Mouse (Mus musculus) hindbrain, embryonic 16.5 days (tissue): ENCODE measurements around the gene Ndc1. TPM values are rescaled to one million over a fixed set of nuclear protein-coding genes. Genes with fewer than 3 reads are reported as not detected.

Source experiments
- ATAC-seq: fragments of 200-750 bp; cut with Nextera tagmentation; 2 replicates; pipeline ENCODE4 v1.8.0; 2017; ENCODE audit warnings: moderate TSS enrichment, moderate library complexity
- H3K27ac ChIP-seq: fragments of 300-500 bp; sonication (generic); 2 replicates; pipeline ENCODE4 v1.5.1; 2014; ENCODE audit warnings: low read depth, mild to moderate bottlenecking, control low read depth, low read length, moderate library complexity
- H3K27me3 ChIP-seq: fragments of 300-500 bp; sonication (generic); replicated peaks from 2 replicates; pipeline ENCODE4 v1.6.1; 2014; ENCODE audit warnings: low read length; ENCODE audit not compliant: control insufficient read depth, insufficient read depth
- H3K36me3 ChIP-seq: fragments of 300-500 bp; sonication (generic); 2 replicates; pipeline ENCODE4 v1.6.1; 2014; ENCODE audit warnings: mild to moderate bottlenecking, low read length, moderate library complexity, mixed read lengths; ENCODE audit not compliant: control insufficient read depth, insufficient read depth
- H3K4me1 ChIP-seq: fragments of 300-500 bp; sonication (generic); 2 replicates; pipeline ENCODE4 v1.6.1; 2014; ENCODE audit warnings: low read depth, low read length; ENCODE audit not compliant: control insufficient read depth, insufficient read depth
- H3K4me2 ChIP-seq: fragments of 300-500 bp; sonication (generic); 2 replicates; pipeline ENCODE4 v1.6.1; 2014; ENCODE audit warnings: mild to moderate bottlenecking, low read length, control low read depth, moderate library complexity
- H3K4me3 ChIP-seq: fragments of 300-500 bp; sonication (generic); 2 replicates; pipeline ENCODE4 v1.5.1; 2014; ENCODE audit warnings: mild to moderate bottlenecking, low read length, control low read depth, moderate library complexity
- H3K9ac ChIP-seq: fragments of 300-500 bp; sonication (generic); 2 replicates; pipeline ENCODE4 v1.6.1; 2014; ENCODE audit warnings: low read depth, mild to moderate bottlenecking, control low read depth, low read length, moderate library complexity
- H3K9me3 ChIP-seq: fragments of 300-500 bp; sonication (generic); 2 replicates; pipeline ENCODE4 v1.6.1; 2014; ENCODE audit warnings: mild to moderate bottlenecking, low read length, moderate library complexity; ENCODE audit not compliant: control insufficient read depth
- WGBS: fragments of 180-500 bp; shearing (Covaris S2); extraction: QIAGEN DNeasy Blood & Tissue Kit; methylation state at CpG from one replicate; pipeline ENCODE4 v1.1.7; 2014; 5-methylcytosine and 5-hydroxymethylcytosine counted together
- polyA plus RNA-seq: library from polyadenylated mRNA; unstranded; fragments of >200 nt; fragmentation: Nextera tagmentation; extraction: Ambion mirVana; gene quantifications from 2 replicates; pipeline ENCODE4 v1.2.1, GENCODE M21; 2015

Ndc1 gene
- polyA plus RNA-seq, 1 experiment from 2014 or later: 18.2 TPM

- H3K4me3 ChIP-seq: no peak overlapping the region
- no peak overlapping the region for H3K4me2 ChIP-seq
- no peaks in the 10 kb centered on the region for H3K9me3 ChIP-seq
- no peaks in the 10 kb centered on the region for H3K27me3 ChIP-seq
- H3K36me3 ChIP-seq: no peaks in the 10 kb centered on the region
- no peak for ATAC-seq
- no peaks in the 10 kb centered on the region; the same call in 1 of the 2 replicates for H3K4me1 ChIP-seq
- WGBS: 92% methylated on average over 12 of the region's 12 CpGs
- H3K9ac ChIP-seq: no peak overlapping the region
- H3K27ac ChIP-seq: no peak overlapping the region
Observed at GRCm38 (mm10) chr4:107425616-107426015, 58.0 kb downstream of the Ndc1 start.

- H3K9ac ChIP-seq: no peak overlapping the region
- no peak overlapping the region for H3K27ac ChIP-seq
- H3K9me3 ChIP-seq: no peaks in the 10 kb centered on the region
- WGBS: 83% methylated on average over 9 of the region's 9 CpGs
- no peak overlapping the region for H3K4me2 ChIP-seq
- ATAC-seq: no peak
- no peaks in the 10 kb centered on the region for H3K27me3 ChIP-seq
- no peaks in the 10 kb centered on the region for H3K36me3 ChIP-seq
- H3K4me1 ChIP-seq: no peaks in the 10 kb centered on the region
- H3K4me3 ChIP-seq: no peak overlapping the region
Observed at GRCm38 (mm10) chr4:107426631-107427030, 59.0 kb downstream of the Ndc1 start.

DNA sequence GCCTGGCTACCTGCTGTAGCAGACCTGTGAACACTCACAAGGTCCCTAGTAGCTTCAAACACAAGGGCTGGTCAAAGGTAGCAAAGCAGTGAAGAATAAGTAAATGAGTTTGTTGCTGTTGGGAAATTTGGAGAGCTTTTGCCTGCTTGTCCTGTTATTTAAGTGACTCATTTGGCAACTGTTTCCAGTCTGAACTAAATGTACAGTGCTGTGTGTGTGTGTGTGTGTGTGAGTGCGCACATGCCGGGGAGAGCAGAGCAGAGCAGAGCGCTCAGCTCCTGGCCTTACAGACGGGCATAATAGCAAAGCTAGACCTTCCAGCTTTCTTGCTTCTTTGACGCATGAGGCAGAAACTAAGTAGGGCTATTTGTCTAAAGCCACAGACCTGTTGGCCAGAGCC, 65.1 kb downstream of the Ndc1 start:
- Histone ChIP-seq H3K36me3 (no peaks in the 10 kb centered on the region), H3K9ac (no peak overlapping the region), H3K27me3 (peaks cover 16% of the 10 kb centered on the region), H3K4me3 (no peak overlapping the region), H3K27ac (no peak overlapping the region), H3K9me3 (no peaks in the 10 kb centered on the region), H3K4me2 (no peak overlapping the region), H3K4me1 (peaks cover 13% of the 10 kb centered on the region)
- ATAC-seq: no peak
- WGBS: 88% methylated on average over 5 of the region's 5 CpGs

- Histone ChIP-seq H3K4me2 (peak overlapping the region; percentile 91), H3K27ac (no peak overlapping the region), H3K36me3 (no peaks in the 10 kb centered on the region), H3K4me1 (peaks cover 13% of the 10 kb centered on the region), H3K9ac (peak overlapping the region; percentile 70), H3K9me3 (no peaks in the 10 kb centered on the region), H3K4me3 (peak overlapping the region; percentile 53), H3K27me3 (peaks cover 16% of the 10 kb centered on the region)
- no peak for ATAC-seq
- 5% methylated on average over 15 of the region's 15 CpGs for WGBS
Observed at GRCm38 (mm10) chr4:107433998-107434355, 66.4 kb downstream of the Ndc1 start.

DNA sequence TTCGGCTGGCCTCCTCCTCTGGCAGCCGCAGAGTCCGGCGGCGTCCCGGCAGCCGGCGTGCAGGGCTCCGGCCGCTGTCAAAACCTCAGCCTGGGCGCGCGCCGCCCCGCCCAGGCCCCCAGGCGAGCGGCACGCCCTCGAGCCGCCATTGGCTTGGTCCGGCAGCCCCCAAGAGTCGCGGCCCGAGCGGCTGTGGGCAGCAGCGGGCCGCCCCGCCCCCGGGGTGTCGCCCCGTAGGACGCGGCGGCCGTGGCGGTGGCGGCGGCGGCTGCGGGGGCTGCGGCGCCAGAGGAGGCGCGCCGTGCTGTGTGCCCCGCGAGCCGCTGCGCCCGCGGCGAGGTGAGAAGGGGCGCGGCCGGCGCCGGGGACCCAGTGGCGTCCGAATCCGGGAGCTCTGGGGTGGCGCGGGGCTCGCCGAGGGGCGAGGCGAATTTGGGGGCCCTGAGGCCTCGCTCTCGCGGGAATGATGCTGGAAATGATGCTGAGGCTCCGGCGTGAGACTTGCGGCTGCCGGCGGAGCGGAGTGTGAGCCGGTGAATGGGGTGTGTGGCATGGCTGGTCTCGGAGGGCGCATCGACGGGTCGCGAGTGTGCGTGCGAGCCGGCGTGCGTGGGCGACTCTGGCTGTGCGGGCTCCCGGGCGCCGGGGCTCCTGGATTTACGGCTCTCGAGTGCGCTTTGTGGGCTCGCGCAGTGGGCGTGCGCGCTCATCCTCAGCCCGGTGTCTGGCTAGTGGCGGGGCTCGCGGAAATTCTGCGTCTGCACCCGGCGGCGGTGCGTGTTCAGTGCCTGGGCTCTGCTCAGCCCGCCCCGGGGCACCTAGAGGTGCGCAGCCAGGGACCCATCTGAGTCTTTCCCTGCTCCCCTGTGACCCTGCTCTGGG, 67.0 kb downstream of the Ndc1 start, which contains the start of gene Glis1:
Gene Glis1, plus strand, starts transcription at position 236 of the 882 bp plus-strand sequence.
- WGBS: under 1% methylated on average over 89 of the region's 112 CpGs
- H3K36me3 ChIP-seq: no peaks in the 10 kb centered on the region
- peak within 1 kb of the TSS; percentile 91 for H3K4me2 ChIP-seq
- H3K4me1 ChIP-seq: peaks cover 13% of the 10 kb centered on the region
- ATAC-seq: peak; percentile 88
- peak within 1 kb of the TSS; percentile 53 for H3K4me3 ChIP-seq
- H3K9ac ChIP-seq: peak within 1 kb of the TSS; percentile 70
- peaks cover 16% of the 10 kb centered on the region for H3K27me3 ChIP-seq
- H3K9me3 ChIP-seq: no peaks in the 10 kb centered on the region
- no peak within 1 kb of the TSS for H3K27ac ChIP-seq

- peak overlapping the region; percentile 53 for H3K4me3 ChIP-seq
- peak overlapping the region; percentile 91 for H3K4me2 ChIP-seq
- no peaks in the 10 kb centered on the region for H3K36me3 ChIP-seq
- peaks cover 16% of the 10 kb centered on the region for H3K27me3 ChIP-seq
- WGBS: 4% methylated on average over 42 of the region's 47 CpGs
- H3K4me1 ChIP-seq: peaks cover 13% of the 10 kb centered on the region
- peak overlapping the region; percentile 70 for H3K9ac ChIP-seq
- no peak overlapping the region for H3K27ac ChIP-seq
- ATAC-seq: peak; percentile 18; the same call in 1 of the 2 replicates
- H3K9me3 ChIP-seq: no peaks in the 10 kb centered on the region
Observed at GRCm38 (mm10) chr4:107435238-107435946, 67.8 kb downstream of the Ndc1 start.

- 92% methylated on average over 7 of the region's 7 CpGs for WGBS
- no peak overlapping the region for H3K4me3 ChIP-seq
- no peak overlapping the region for H3K27ac ChIP-seq
- peaks cover 15% of the 10 kb centered on the region for H3K4me1 ChIP-seq
- no peaks in the 10 kb centered on the region for H3K36me3 ChIP-seq
- peaks cover 16% of the 10 kb centered on the region for H3K27me3 ChIP-seq
- H3K9me3 ChIP-seq: no peaks in the 10 kb centered on the region
- no peak overlapping the region for H3K9ac ChIP-seq
- no peak overlapping the region for H3K4me2 ChIP-seq
- ATAC-seq: no peak
Observed at GRCm38 (mm10) chr4:107436476-107436875, 68.9 kb downstream of the Ndc1 start.

DNA sequence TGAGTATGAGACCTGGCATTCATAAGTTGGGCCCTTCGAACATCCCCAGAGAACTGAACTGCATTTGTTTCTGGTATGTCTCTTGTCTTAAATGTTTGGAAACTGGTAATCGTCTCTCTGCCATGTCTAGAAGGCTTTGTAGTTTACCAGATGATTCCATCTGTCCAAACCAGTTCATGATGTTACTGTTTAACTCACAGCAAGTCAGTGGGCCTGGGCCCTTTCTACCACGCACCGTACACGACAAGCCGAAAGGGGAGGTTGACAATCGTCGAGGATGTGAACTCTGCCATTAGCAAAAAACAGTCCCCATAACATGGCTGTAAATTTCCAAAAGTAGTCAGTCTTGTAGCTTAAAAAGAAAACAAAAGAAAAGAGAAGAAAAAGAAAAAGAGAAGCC, 71.2 kb downstream of the Ndc1 start:
- Histone ChIP-seq H3K4me3 (no peak overlapping the region), H3K27ac (no peak overlapping the region), H3K36me3 (no peaks in the 10 kb centered on the region), H3K9me3 (no peaks in the 10 kb centered on the region), H3K27me3 (peaks cover 16% of the 10 kb centered on the region), H3K4me1 (peaks cover 15% of the 10 kb centered on the region), H3K4me2 (no peak overlapping the region), H3K9ac (no peak overlapping the region)
- ATAC-seq: no peak
- 89% methylated on average over 8 of the region's 8 CpGs for WGBS

GRCm38 (mm10) chr4:107440306-107440705, 72.7 kb downstream of the Ndc1 start:
- Histone ChIP-seq H3K4me2 (peak overlapping the region; percentile 27), H3K9ac (peak overlapping the region; percentile 15; the same call in 1 of the 2 replicates), H3K27ac (no peak overlapping the region), H3K27me3 (peaks cover 16% of the 10 kb centered on the region), H3K4me1 (peaks cover 7% of the 10 kb centered on the region), H3K36me3 (no peaks in the 10 kb centered on the region), H3K9me3 (no peaks in the 10 kb centered on the region), H3K4me3 (no peak overlapping the region)
- no peak for ATAC-seq
- WGBS: 29% methylated on average over 13 of the region's 13 CpGs
